Mouse (Mus musculus): Measurements from ENCODE around the gene Acox1. TPM values are rescaled to one million over a fixed set of nuclear protein-coding genes. Genes with fewer than 3 reads are reported as not detected.

The Acox1 gene
- polyA plus RNA-seq, 1 experiment from 2014 or later, result 31.4 TPM

DNA sequence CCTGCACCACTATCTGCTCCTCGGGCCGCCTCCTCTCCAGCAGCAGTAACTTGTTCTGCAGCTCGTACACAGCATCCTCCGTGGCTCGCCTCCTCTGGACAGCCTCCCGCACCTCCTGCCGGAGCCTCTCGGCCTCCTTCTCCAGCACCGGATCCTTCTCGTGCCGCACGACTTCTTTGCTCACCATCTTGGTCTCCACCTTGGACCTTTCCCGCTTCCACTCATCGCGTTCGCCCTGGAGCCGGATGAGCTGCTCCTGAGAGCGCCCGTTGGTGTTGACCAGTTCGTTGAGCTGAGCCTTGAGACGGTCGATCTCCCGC is 23.9 kb upstream of the Acox1 start:
- H3K9me3 ChIP-seq (replicated peaks), result no peaks in the 10 kb centered on the region
- no peaks in the 10 kb centered on the region for H3K36me3 ChIP-seq
- H3K4me2 ChIP-seq, result peak overlapping the region; percentile 78
- peaks cover 56% of the 10 kb centered on the region for H3K27me3 ChIP-seq
- 11% methylated on average over 23 of the region's 23 CpGs for WGBS
- peak overlapping the region; percentile 46 for H3K4me3 ChIP-seq
- ATAC-seq (replicated peaks; ENCODE audit: insufficient number of reproducible peaks, insufficient read depth, low FRiP score, low read depth), result no peak
- H3K27ac ChIP-seq, result no peak overlapping the region
- peaks cover 39% of the 10 kb centered on the region for H3K4me1 ChIP-seq (replicated peaks)
- H3K9ac ChIP-seq, result peak overlapping the region; percentile 54

DNA sequence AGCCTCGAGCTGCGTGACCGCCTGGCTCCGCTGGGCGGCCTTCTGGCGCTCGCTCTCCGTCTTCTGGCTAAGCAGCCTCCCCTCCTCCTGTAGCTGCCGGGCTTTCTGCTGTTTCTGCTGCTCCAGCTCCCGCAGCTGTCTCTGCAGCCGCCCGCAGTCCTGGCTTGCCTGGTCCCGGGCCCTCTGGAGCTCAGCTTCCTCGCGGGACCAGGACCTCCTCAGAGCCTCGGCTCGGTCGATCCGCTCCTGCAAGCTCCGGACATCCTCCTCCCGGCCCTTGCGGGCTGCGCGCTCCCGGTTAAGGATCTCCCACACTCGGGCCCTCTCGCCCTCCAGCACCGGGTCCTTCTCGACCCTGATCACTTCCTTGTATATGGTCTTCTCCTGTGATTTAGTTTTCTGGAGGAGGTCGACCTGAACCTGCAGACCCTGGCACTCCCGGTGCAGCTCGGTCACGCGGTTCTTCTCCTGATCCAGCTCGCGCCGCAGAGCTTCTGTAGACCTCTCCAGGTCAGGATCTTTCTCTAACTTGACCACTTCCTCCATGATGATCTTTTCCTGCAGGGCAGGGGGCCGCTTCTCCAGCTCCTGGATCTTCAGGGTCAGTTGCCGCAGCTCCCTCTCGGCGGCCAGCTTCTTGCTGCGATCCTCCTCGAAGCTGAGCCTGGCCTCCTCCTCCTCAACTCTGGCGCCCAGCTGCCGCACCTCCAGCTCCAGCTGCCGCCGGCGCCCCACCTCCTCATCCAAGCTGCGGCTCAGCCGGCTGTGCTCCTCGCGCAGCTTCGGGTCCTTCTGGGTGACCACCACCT is 23.3 kb upstream of the Acox1 start:
- H3K27ac ChIP-seq, result no peak overlapping the region
- H3K4me3 ChIP-seq, result peak overlapping the region; percentile 46
- H3K4me1 ChIP-seq (replicated peaks), result peaks cover 40% of the 10 kb centered on the region
- H3K9ac ChIP-seq, result peak overlapping the region; percentile 54
- 10% methylated on average over 53 of the region's 53 CpGs for WGBS
- H3K9me3 ChIP-seq (replicated peaks), result no peaks in the 10 kb centered on the region
- ATAC-seq (replicated peaks; ENCODE audit: insufficient number of reproducible peaks, insufficient read depth, low FRiP score, low read depth), result no peak
- no peaks in the 10 kb centered on the region for H3K36me3 ChIP-seq
- H3K27me3 ChIP-seq, result peaks cover 53% of the 10 kb centered on the region
- H3K4me2 ChIP-seq, result peak overlapping the region; percentile 78

DNA sequence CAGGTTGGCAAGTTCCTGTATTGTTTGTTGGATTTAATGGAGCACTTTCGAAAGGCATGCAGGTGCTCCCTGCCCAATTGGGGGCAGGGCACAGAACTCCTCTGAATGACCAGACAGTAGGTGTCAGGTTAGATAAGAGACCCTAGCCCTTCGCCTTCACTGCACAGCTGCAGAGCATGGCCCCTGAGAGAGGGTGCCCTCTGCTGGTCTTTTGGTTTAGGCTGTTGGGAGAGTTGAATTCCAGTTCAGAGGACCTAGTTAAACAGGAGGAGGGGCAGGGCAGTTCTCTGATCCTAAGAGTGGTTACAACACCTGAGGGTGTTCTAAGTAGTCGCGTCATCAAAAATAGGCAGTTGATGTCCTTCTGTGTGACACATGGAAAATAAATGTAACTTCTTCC is 21.0 kb upstream of the Acox1 start:
- H3K4me1 ChIP-seq (replicated peaks), result peaks cover 40% of the 10 kb centered on the region
- no peaks in the 10 kb centered on the region for H3K36me3 ChIP-seq
- peaks cover 44% of the 10 kb centered on the region for H3K27me3 ChIP-seq
- H3K4me3 ChIP-seq, result no peak overlapping the region
- no peak overlapping the region for H3K4me2 ChIP-seq
- ATAC-seq (replicated peaks; ENCODE audit: insufficient number of reproducible peaks, insufficient read depth, low FRiP score, low read depth), result 0 out of 2 replicates have a peak, but pooled peaks have one; percentile 12
- peak overlapping the region; percentile 89 for H3K27ac ChIP-seq
- H3K9me3 ChIP-seq (replicated peaks), result no peaks in the 10 kb centered on the region
- WGBS, result 15% methylated on average over 4 of the region's 4 CpGs
- no peak overlapping the region for H3K9ac ChIP-seq

DNA sequence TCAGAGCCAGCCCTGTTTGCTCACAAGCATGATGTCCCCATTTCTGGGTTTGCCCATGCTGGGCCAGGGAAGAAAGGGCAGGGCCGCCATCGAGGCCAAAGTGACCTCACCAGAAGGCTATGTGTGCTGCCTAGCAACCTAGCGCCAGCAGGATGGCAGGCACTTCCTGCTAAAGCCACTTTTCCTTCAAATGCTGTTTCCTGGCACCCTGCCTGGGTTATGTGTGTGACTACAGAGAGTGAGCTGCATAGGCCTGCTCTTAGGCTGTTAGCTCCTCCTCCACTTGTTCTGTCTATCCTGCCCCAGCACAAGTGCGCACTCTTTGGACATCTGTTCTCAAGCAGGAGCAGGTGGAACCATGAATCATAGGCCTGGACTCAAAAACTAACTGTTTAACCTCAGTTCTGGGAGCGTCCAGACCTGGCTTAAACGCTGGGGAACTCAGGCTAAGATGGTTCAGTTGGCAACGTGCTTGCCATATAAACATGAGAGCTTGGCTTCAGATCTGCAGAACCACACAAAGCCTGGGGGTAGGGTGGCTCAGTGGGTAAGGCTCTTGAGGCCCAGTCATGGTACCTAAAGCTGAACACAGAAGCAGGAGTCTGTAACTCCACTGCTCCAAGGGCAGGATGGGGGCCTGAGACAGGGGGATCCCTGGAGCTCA is 20.0 kb upstream of the Acox1 start:
- H3K36me3 ChIP-seq, result no peaks in the 10 kb centered on the region
- peaks cover 40% of the 10 kb centered on the region for H3K4me1 ChIP-seq (replicated peaks)
- 28% methylated on average over 7 of the region's 7 CpGs for WGBS
- ATAC-seq (replicated peaks; ENCODE audit: insufficient number of reproducible peaks, insufficient read depth, low FRiP score, low read depth), result peak; percentile 85
- H3K4me2 ChIP-seq, result 0 out of 2 replicates have a peak overlapping the region, but pooled peaks have one; percentile 3
- H3K27ac ChIP-seq, result peak overlapping the region; percentile 89
- peaks cover 35% of the 10 kb centered on the region for H3K27me3 ChIP-seq
- H3K4me3 ChIP-seq, result no peak overlapping the region
- no peaks in the 10 kb centered on the region for H3K9me3 ChIP-seq (replicated peaks)
- 0 out of 2 replicates have a peak overlapping the region, but pooled peaks have one; percentile 12 for H3K9ac ChIP-seq

DNA sequence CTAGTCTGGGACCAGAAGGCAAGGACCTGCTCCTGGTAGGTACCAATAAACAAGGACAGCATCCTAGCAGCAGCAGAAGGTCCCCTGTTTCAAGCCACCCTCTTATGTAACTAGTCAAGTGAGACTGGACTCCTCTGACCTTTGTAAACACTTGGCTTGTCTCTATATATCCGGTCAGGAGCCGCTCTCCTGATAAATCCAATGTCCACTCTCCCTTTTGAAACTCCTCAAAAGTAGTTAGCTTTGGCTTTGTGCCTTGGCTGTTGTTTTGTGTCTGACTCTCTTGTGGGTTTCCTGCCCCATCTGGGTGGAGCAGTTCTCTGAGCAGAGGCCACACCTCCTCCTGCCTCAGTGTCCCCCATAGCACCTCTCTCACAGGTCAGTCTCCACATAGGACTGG is 19.4 kb upstream of the Acox1 start:
- Histone ChIP-seq H3K36me3 (no peaks in the 10 kb centered on the region), H3K4me3 (no peak overlapping the region), H3K4me1 (replicated peaks) (peaks cover 40% of the 10 kb centered on the region), H3K27ac (peak overlapping the region; percentile 89), H3K9me3 (replicated peaks) (no peaks in the 10 kb centered on the region), H3K27me3 (peaks cover 29% of the 10 kb centered on the region), H3K4me2 (0 out of 2 replicates have a peak overlapping the region, but pooled peaks have one; percentile 3), H3K9ac (no peak overlapping the region)
- WGBS, result 65% methylated on average over 2 of the region's 2 CpGs
- ATAC-seq (replicated peaks; ENCODE audit: insufficient number of reproducible peaks, insufficient read depth, low FRiP score, low read depth), result 0 out of 2 replicates have a peak, but pooled peaks have one; percentile 0

DNA sequence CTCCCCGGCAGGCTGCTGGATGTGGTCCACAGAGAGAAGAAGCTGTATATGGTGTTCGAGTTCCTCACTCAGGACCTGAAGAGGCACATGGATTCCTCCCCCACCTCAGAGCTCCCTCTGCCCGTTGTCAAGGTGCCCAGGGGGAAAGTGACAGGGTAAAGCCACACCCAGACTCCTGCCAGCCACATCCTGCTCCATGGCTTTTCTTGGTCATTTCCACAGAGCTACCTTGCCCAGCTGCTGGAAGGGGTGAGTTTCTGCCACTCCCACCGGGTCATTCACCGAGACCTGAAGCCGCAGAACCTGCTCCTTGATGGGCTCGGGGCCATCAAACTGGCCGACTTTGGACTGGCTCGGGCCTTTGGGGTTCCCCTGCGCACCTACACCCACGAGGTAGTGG is 17.7 kb upstream of the Acox1 start:
- ATAC-seq (replicated peaks; ENCODE audit: insufficient number of reproducible peaks, insufficient read depth, low FRiP score, low read depth), result no peak
- Histone ChIP-seq H3K4me1 (replicated peaks) (peaks cover 27% of the 10 kb centered on the region), H3K27ac (no peak overlapping the region), H3K9me3 (replicated peaks) (no peaks in the 10 kb centered on the region), H3K4me2 (no peak overlapping the region), H3K27me3 (peaks cover 12% of the 10 kb centered on the region), H3K4me3 (no peak overlapping the region), H3K36me3 (peaks cover 4% of the 10 kb centered on the region; the same call in 1 of the 2 replicates), H3K9ac (no peak overlapping the region)
- 80% methylated on average over 11 of the region's 11 CpGs for WGBS

DNA sequence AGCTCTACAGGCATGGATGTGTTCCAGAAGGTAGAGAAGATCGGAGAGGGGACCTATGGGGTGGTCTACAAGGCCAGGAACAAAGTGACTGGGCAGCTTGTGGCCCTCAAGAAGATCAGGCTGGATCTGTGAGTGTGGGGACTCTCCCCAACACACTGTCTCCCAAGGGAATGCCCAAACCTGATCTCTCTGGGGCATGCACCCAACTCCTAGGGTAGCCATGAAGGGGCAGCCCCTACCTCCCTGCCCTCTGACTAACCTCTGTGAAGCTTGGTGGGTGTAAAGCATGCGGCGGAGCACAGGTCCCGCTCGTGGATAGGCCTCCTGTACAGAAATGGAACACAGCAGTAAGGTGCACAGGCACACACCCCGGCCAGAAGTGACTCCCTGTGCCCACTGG is 17.1 kb upstream of the Acox1 start:
- Histone ChIP-seq H3K27ac (no peak overlapping the region), H3K4me2 (no peak overlapping the region), H3K4me3 (no peak overlapping the region), H3K27me3 (peaks cover 6% of the 10 kb centered on the region), H3K9me3 (replicated peaks) (no peaks in the 10 kb centered on the region), H3K4me1 (replicated peaks) (peaks cover 26% of the 10 kb centered on the region), H3K9ac (no peak overlapping the region), H3K36me3 (peaks cover 4% of the 10 kb centered on the region; the same call in 1 of the 2 replicates)
- WGBS, result 86% methylated on average over 6 of the region's 6 CpGs
- ATAC-seq (replicated peaks; ENCODE audit: insufficient number of reproducible peaks, insufficient read depth, low FRiP score, low read depth), result no peak

DNA sequence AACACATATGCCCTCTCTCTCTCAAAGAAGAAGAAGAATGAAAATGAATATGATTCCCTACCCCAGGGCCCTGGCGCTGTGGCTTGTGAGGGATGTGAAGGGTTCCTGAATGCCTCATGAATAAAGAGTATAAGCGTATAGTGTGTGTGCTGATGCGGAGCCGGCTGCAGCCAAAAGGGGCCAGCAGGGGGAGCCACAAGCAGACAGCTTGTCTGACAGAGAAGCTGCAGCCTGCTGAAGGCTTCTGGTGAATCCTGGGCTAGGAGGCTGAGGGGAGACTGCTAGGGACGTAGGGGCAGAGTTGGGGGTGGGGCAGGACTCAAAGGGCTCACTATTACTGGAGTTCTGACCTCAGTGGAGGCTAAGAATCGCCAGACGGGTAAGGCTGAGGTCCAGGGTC is 16.3 kb upstream of the Acox1 start:
- H3K27me3 ChIP-seq, result no peaks in the 10 kb centered on the region
- H3K36me3 ChIP-seq, result peaks cover 4% of the 10 kb centered on the region; the same call in 1 of the 2 replicates
- WGBS, result 82% methylated on average over 7 of the region's 7 CpGs
- no peak overlapping the region for H3K9ac ChIP-seq
- no peaks in the 10 kb centered on the region for H3K9me3 ChIP-seq (replicated peaks)
- H3K27ac ChIP-seq, result no peak overlapping the region
- no peak overlapping the region for H3K4me3 ChIP-seq
- ATAC-seq (replicated peaks; ENCODE audit: insufficient number of reproducible peaks, insufficient read depth, low FRiP score, low read depth), result no peak
- H3K4me2 ChIP-seq, result no peak overlapping the region
- H3K4me1 ChIP-seq (replicated peaks), result peaks cover 24% of the 10 kb centered on the region

DNA sequence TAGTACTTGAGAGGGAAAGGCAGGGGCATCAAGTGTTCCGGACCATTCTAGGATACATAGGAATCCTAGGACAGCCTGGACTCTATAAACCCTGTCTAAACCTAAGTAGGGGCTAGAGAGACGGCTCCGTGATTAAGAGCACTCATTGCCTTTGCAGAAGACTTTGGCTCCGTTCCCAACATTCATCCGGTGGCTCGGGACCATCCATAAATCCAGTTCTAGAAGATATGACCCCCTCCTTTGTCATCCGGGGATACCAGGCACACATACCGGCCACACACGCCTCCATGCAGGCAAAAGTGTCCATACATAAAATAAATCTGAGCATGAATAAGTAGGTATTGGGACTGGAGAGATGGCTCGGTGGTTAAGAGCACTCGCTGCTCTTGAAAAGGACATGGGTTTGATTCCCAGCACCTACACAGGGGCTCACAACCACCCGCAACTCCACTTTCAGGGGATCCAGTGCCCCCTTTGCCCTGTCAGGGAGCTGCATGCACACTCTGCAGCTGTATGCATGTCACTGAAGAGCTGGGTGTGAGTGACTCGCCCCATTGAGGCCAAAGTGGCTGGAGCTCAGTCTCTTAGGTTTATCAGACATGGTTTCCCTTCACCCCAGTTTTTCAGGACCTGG is 15.1 kb upstream of the Acox1 start:
- Histone ChIP-seq H3K27me3 (no peaks in the 10 kb centered on the region), H3K4me1 (replicated peaks) (peaks cover 14% of the 10 kb centered on the region), H3K4me3 (no peak overlapping the region), H3K9ac (no peak overlapping the region), H3K27ac (no peak overlapping the region), H3K4me2 (no peak overlapping the region), H3K9me3 (replicated peaks) (no peaks in the 10 kb centered on the region), H3K36me3 (peaks cover 4% of the 10 kb centered on the region; the same call in 1 of the 2 replicates)
- WGBS, result 78% methylated on average over 13 of the region's 13 CpGs
- no peak for ATAC-seq (replicated peaks; ENCODE audit: insufficient number of reproducible peaks, insufficient read depth, low FRiP score, low read depth)

DNA sequence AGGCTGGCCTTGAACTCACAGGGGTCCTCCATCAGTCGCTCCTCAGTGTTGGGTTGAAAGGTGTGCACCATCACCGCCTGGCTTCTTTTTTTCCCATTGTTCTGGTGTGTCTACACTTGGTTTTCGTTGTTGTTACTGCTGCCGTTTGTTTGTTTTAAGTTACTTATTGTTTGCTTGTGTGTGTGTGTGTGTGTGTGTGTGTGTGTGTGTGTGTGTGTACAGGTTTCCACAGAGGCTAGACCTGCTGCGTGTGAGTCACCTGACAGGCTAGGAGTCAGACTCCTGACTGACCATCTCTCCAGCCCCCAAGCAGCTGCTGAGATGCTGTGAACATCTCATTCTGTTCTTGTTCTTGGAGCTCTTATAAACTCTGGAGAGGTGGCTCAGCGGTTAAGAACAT is 14.0 kb upstream of the Acox1 start:
- WGBS, result 89% methylated on average over 6 of the region's 6 CpGs
- Histone ChIP-seq H3K4me2 (no peak overlapping the region), H3K36me3 (peaks cover 4% of the 10 kb centered on the region), H3K4me3 (no peak overlapping the region), H3K27me3 (no peaks in the 10 kb centered on the region), H3K9me3 (replicated peaks) (no peaks in the 10 kb centered on the region), H3K9ac (no peak overlapping the region), H3K27ac (no peak overlapping the region), H3K4me1 (replicated peaks) (peaks cover 2% of the 10 kb centered on the region)
- ATAC-seq (replicated peaks; ENCODE audit: insufficient number of reproducible peaks, insufficient read depth, low FRiP score, low read depth), result no peak

DNA sequence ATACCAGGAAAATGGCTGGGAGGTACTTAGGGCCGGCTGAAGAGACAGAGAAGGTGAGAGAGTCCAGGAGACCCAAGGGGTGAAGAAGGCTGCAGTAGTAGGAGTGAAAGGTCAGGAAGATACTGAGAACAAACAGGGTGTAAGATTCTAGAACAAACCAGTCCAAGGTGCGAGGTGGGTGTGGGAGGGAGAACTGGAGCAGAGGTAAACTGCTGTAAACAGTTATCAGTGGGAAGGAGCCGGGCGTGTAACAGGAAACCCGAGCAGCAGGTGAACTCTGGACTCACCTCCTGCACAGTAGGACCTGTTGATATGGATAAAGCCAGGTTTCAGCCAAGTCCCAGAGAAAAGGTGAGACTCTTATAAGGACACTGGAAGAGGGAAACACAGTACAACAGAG is 11.9 kb upstream of the Acox1 start:
- H3K4me3 ChIP-seq, result no peak overlapping the region
- H3K9ac ChIP-seq, result no peak overlapping the region
- ATAC-seq (replicated peaks; ENCODE audit: insufficient number of reproducible peaks, insufficient read depth, low FRiP score, low read depth), result no peak
- no peaks in the 10 kb centered on the region for H3K4me1 ChIP-seq (replicated peaks)
- WGBS, result 68% methylated on average over 5 of the region's 5 CpGs
- H3K9me3 ChIP-seq (replicated peaks), result no peaks in the 10 kb centered on the region
- H3K36me3 ChIP-seq, result peaks cover 21% of the 10 kb centered on the region
- H3K27ac ChIP-seq, result no peak overlapping the region
- H3K4me2 ChIP-seq, result no peak overlapping the region
- H3K27me3 ChIP-seq, result no peaks in the 10 kb centered on the region
